Mouse (Mus musculus) E14TG2a.4 (cell line): ENCODE measurements around the gene Aup1.

ENCODE experiments used
- H3K27me3 ChIP-seq: 2 replicates; pipeline ENCODE4 v1.6.1; 2014; ENCODE audit warnings: low read length, control low read depth; ENCODE audit not compliant: insufficient read depth
- H3K36me3 ChIP-seq: 2 replicates; pipeline ENCODE4 v1.6.1; 2014; ENCODE audit warnings: low read length, control low read depth; ENCODE audit not compliant: insufficient read depth
- H3K4me1 ChIP-seq: replicated peaks from 2 replicates; pipeline ENCODE4 v1.6.1; 2014; ENCODE audit warnings: low read depth, low read length, control low read depth
- H3K4me3 ChIP-seq: replicated peaks from 2 replicates; pipeline ENCODE4 v1.5.1; 2014; ENCODE audit warnings: mild to moderate bottlenecking, low read length
- H3K9me3 ChIP-seq: 2 replicates; pipeline ENCODE4 v1.6.1; 2014; ENCODE audit warnings: low read length, control low read depth
- CTCF ChIP-seq: conservative IDR thresholded peaks from 2 replicates; pipeline ENCODE4 v1.5.1; 2014; ENCODE audit warnings: low read length
- NANOG ChIP-seq: IDR thresholded peaks from 2 replicates; pipeline ENCODE4 v1.6.1; 2014; ENCODE audit warnings: borderline replicate concordance, low read length, mixed read lengths
- POU5F1 ChIP-seq: IDR thresholded peaks from 2 replicates; pipeline ENCODE4 v1.6.1; 2014; ENCODE audit warnings: low read length, borderline replicate concordance

The Aup1 gene

DNA sequence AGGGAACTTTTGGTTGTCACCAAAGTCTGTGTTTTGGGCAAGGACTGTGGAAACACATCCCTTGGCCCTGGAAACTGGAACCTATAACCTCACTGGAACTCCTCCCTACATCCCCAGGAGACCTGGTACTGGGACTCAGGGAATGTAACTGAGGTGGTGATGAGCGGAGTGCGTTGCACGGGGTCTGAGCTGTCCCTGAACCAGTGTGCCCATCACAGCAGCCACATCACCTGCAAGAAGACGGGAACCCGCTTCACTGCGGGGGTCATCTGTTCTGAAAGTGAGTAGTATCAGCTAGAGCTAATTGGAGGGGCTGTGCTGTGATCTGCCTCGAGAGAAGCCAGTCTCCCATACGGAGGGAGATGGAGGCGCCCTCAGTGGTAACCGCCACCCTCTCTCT, 5.0 kb upstream of the Aup1 start:
- Histone ChIP-seq H3K4me3 (peak overlapping the region; percentile 43), H3K9me3 (peaks cover 4% of the 10 kb centered on the region; the same call in 1 of the 2 replicates), H3K4me1 (peaks cover 36% of the 10 kb centered on the region), H3K36me3 (peaks cover 23% of the 10 kb centered on the region), H3K27me3 (peaks cover 34% of the 10 kb centered on the region)
- no peak for TF ChIP-seq CTCF
- no peak for TF ChIP-seq NANOG
- no peak for TF ChIP-seq POU5F1

DNA sequence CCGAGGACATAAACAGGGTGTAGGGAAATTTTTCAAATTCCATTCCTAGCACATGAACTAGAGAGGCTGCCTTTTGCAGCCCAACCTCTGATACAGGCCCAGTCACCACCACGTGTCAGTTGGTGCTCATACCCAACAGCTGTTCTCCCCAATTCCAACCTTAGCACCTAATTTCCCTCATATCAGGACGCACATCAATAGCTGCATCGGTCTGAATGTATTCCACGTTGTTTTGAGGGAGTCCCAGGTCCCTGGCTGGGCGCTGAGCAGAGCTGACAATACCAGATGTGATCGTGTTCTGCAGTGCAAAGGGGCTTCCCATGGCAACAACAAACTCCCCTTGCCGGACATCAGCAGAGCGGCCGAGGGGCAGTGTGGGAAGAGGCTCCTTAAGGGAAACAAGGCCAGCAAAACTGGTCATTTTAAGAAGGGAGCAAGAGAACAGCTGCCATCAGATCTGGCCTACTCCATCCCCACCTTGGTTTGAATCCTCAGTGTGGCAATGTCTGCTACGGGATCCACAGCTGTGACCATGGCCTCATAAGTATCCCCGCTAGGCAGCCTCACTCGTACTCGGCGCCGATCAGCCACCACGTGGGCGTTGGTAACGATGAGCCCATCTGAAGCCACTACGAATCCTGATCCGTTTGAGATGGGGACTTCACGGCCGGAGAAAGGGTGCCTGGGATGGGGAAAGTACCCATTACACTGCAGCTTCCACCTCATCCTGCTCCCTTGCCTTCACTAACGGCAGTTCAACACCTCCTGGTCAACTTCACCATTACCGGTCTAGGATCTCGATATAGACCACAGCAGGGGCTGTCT, 973 bp upstream of the Aup1 start:
- Histone ChIP-seq H3K9me3 (no peaks in the 10 kb centered on the region), H3K4me3 (peak overlapping the region; percentile 99), H3K36me3 (peaks cover 45% of the 10 kb centered on the region), H3K27me3 (peaks cover 10% of the 10 kb centered on the region), H3K4me1 (peaks cover 61% of the 10 kb centered on the region)
- TF ChIP-seq POU5F1 = no peak
- no peak for TF ChIP-seq NANOG
- no peak for TF ChIP-seq CTCF

DNA sequence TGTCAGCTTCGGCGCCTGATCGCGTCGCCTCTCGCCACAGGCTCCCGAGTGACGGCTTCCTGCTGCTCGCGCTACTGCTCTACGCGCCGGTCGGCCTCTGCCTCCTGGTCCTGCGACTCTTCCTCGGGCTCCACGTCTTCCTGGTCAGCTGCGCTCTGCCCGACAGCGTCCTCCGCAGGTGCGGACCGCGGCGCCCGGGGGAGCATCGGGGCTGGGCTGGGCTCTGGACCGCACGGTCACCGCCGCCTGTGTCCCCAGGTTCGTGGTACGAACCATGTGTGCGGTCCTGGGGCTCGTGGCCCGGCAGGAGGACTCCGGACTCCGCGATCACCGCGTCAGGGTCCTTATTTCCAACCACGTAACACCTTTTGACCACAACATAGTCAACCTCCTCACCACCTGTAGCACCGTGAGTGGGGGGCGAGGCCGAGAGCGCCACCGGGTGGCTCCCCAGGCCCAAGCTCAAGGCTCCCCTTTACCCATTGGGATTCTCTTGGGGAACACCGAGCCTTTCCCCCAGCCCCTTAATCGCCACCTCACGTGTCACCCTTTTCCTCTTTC, 630 bp downstream of the Aup1 start, which contains the start of gene Htra2:
TSS of gene Htra2 (minus strand) at position 403 of the 561 bp plus-strand sequence.
- peaks cover 45% of the 10 kb centered on the region for H3K36me3 ChIP-seq
- no peaks in the 10 kb centered on the region for H3K9me3 ChIP-seq
- H3K4me3 ChIP-seq = peak within 1 kb of the TSS; percentile 99
- H3K27me3 ChIP-seq = peaks cover 2% of the 10 kb centered on the region; the same call in 1 of the 2 replicates
- peaks cover 54% of the 10 kb centered on the region for H3K4me1 ChIP-seq
- TF ChIP-seq NANOG (no peak), POU5F1 (no peak), CTCF (no peak)

GRCm38 (mm10) chr6:83057790-83058189, 3.5 kb downstream of the Aup1 start, which contains the start of gene Dqx1:
TSS of gene Dqx1 (plus strand) at chr6:83057844.
- H3K36me3 ChIP-seq = peaks cover 22% of the 10 kb centered on the region
- peaks cover 16% of the 10 kb centered on the region for H3K27me3 ChIP-seq
- H3K9me3 ChIP-seq = no peaks in the 10 kb centered on the region
- no peak for TF ChIP-seq NANOG
- TF ChIP-seq CTCF = no peak
- no peak for TF ChIP-seq POU5F1
- peak within 1 kb of the TSS; percentile 43 for H3K4me3 ChIP-seq
- peaks cover 47% of the 10 kb centered on the region for H3K4me1 ChIP-seq

DNA sequence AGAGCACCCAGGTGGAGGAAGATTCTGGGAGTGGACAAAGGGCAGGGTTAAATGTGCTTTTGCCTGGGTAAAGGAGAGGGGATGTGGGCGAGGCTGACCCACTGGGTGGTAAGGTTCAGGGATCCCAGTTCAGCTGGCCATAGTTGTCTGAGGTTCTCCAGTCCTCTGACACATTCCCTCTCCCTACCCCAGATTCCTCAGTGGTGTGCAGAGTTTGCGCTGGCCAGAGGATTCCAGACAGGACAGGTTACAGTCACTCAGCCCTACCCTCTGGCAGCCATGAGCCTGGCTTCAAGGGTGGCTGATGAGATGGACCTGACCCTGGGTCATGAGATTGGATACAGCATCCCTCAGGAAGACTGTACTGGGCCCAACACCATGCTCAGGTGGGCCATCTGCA, 4.4 kb downstream of the Aup1 start:
- H3K4me3 ChIP-seq = peak overlapping the region; percentile 43
- H3K27me3 ChIP-seq = peaks cover 25% of the 10 kb centered on the region
- H3K4me1 ChIP-seq = peaks cover 38% of the 10 kb centered on the region
- peaks cover 22% of the 10 kb centered on the region for H3K36me3 ChIP-seq
- no peaks in the 10 kb centered on the region for H3K9me3 ChIP-seq
- no peak for TF ChIP-seq POU5F1
- TF ChIP-seq NANOG = no peak
- no peak for TF ChIP-seq CTCF

DNA sequence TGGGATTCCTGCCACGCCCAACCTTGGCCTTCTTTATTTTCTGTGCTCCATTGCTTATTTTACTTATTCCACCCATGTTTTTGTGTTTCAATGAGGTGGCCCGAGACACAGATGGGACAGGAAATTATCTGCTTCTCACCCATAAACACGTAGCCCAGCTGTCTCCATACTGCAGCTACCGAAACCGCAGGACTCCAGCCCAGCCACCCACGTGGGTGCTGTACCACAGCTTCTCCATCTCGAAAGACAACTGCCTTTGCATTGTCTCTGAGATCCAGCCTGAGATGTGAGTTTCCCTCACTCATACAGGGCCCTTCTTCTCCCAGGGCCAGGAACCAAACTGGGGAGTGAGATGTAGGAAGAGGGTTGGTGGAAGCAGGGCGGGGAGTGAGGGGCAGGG, 11.7 kb downstream of the Aup1 start:
- H3K4me3 ChIP-seq = peak overlapping the region; percentile 3; the same call in 1 of the 2 replicates
- H3K4me1 ChIP-seq = peaks cover 53% of the 10 kb centered on the region
- peaks cover 94% of the 10 kb centered on the region for H3K27me3 ChIP-seq
- TF ChIP-seq NANOG (no peak), POU5F1 (no peak), CTCF (no peak)
- no peaks in the 10 kb centered on the region for H3K36me3 ChIP-seq
- no peaks in the 10 kb centered on the region for H3K9me3 ChIP-seq

DNA sequence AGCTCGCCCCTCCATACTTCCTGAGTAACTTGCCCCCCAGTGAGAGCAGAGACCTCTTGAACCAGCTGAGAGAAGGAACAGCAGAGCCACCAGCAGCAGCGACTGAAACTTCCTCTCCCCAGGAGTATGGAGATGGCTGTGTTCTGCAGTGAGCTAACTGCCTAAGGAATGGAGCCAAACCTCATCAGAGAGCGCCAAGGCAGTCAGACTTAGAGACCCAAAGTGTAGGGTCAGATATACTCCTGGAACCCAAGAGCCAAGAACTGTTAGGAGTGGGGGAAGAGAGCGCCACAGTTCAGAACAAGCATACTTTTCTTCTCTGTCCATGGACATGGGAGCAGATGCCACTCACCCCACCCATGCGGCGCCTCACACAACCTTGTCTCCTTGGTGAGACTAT, 12.1 kb downstream of the Aup1 start:
- no peaks in the 10 kb centered on the region for H3K9me3 ChIP-seq
- TF ChIP-seq CTCF (no peak), POU5F1 (no peak), NANOG (no peak)

DNA sequence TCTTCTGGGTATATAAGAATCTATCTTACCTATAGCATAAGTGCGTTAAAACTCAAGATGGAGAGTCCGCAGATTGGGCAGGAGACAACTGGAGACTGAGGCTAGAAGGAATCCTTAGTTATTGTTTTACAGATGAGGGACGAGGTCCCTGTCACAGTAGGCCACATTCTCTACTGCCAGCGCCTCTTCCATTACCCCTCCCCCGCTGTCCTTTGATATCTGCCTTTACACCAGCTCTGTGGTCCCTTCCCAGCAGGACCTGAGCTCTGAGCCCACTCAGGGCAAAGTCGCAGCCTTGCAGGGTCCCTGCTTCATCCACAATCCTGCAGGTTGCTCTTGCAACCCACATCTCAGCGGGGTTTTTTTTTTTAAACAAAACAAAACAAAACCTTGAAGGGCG, 13.9 kb downstream of the Aup1 start:
- TF ChIP-seq CTCF (no peak), POU5F1 (no peak), NANOG (no peak)
- peaks cover 97% of the 10 kb centered on the region for H3K27me3 ChIP-seq
- H3K9me3 ChIP-seq = no peaks in the 10 kb centered on the region
- H3K4me1 ChIP-seq = peaks cover 68% of the 10 kb centered on the region
- peak overlapping the region; percentile 70 for H3K4me3 ChIP-seq
- H3K36me3 ChIP-seq = no peaks in the 10 kb centered on the region

More for the DNA sequence above, 12.1 kb downstream of the Aup1 start:
- H3K27me3 ChIP-seq = peaks cover 98% of the 10 kb centered on the region
- peaks cover 58% of the 10 kb centered on the region for H3K4me1 ChIP-seq
- peak overlapping the region; percentile 3; the same call in 1 of the 2 replicates for H3K4me3 ChIP-seq
- H3K36me3 ChIP-seq = no peaks in the 10 kb centered on the region
